Mouse (Mus musculus): ENCODE measurements around the gene Gemin2. TPM values are rescaled to one million over a fixed set of nuclear protein-coding genes. Genes with fewer than 3 reads are reported as not detected.

Gene Gemin2
- total and polyA plus RNA-seq, 2 experiments from 2014 or later = 6.9 to 10.6 TPM

- no peak overlapping the region for H3K9ac ChIP-seq (replicated peaks; ENCODE audit: low read length, poor library complexity, severe bottlenecking)
- H3K4me3 ChIP-seq (ENCODE audit: low read depth, low read length) = no peak overlapping the region
- no peak overlapping the region for H3K27ac ChIP-seq (ENCODE audit: low read depth, low read length)
- no peaks in the 10 kb centered on the region for H3K27me3 ChIP-seq (ENCODE audit: insufficient read depth, low read length)
- peaks cover 35% of the 10 kb centered on the region for H3K36me3 ChIP-seq (ENCODE audit: insufficient read depth, low read length)
- ATAC-seq (ENCODE audit: low FRiP score) (no peak), DNase-seq (ENCODE audit: low spot score) (no peak)
- 0 out of 2 replicates have a peak, but pooled peaks cover 3% of the 10 kb centered on the region for H3K4me1 ChIP-seq (ENCODE audit: insufficient read depth, low read length)
- no peak for TF ChIP-seq CTCF (IDR thresholded peaks at IDR 0.05)
- H3K9me3 ChIP-seq (ENCODE audit: low read length) = no peaks in the 10 kb centered on the region
- 90% methylated on average over 11 of the region's 11 CpGs for WGBS
- H3K4me2 ChIP-seq (ENCODE audit: low read depth, low read length, poor library complexity, severe bottlenecking) = no peak overlapping the region
Observed at GRCm38 (mm10) chr12:59072286-59072685, 59.1 kb downstream of the Gemin2 start.

- ATAC-seq (ENCODE audit: low FRiP score) (no peak; the same call in 1 of the 2 replicates), DNase-seq (ENCODE audit: low spot score) (no peak)
- Histone ChIP-seq H3K4me3 (ENCODE audit: low read depth, low read length) (no peak overlapping the region), H3K36me3 (ENCODE audit: insufficient read depth, low read length) (peaks cover 28% of the 10 kb centered on the region), H3K9ac (replicated peaks; ENCODE audit: low read length, poor library complexity, severe bottlenecking) (no peak overlapping the region), H3K9me3 (ENCODE audit: low read length) (no peaks in the 10 kb centered on the region), H3K27me3 (ENCODE audit: insufficient read depth, low read length) (no peaks in the 10 kb centered on the region), H3K4me2 (ENCODE audit: low read depth, low read length, poor library complexity, severe bottlenecking) (no peak overlapping the region), H3K4me1 (ENCODE audit: insufficient read depth, low read length) (no peaks in the 10 kb centered on the region), H3K27ac (ENCODE audit: low read depth, low read length) (no peak overlapping the region)
- WGBS = 80% methylated on average over 3 of the region's 3 CpGs
- TF ChIP-seq CTCF (IDR thresholded peaks at IDR 0.05) = no peak
Observed at GRCm38 (mm10) chr12:59074052-59074451, 60.9 kb downstream of the Gemin2 start.

- H3K9ac ChIP-seq (replicated peaks; ENCODE audit: low read length, poor library complexity, severe bottlenecking) = no peak overlapping the region
- WGBS = 89% methylated on average over 3 of the region's 3 CpGs
- H3K4me3 ChIP-seq (ENCODE audit: low read depth, low read length) = no peak overlapping the region
- no peak for TF ChIP-seq CTCF (IDR thresholded peaks at IDR 0.05)
- ATAC-seq (ENCODE audit: low FRiP score) (no peak), DNase-seq (ENCODE audit: low spot score) (no peak)
- peaks cover 9% of the 10 kb centered on the region for H3K36me3 ChIP-seq (ENCODE audit: insufficient read depth, low read length)
- no peak overlapping the region for H3K27ac ChIP-seq (ENCODE audit: low read depth, low read length)
- H3K4me2 ChIP-seq (ENCODE audit: low read depth, low read length, poor library complexity, severe bottlenecking) = no peak overlapping the region
- no peaks in the 10 kb centered on the region for H3K27me3 ChIP-seq (ENCODE audit: insufficient read depth, low read length)
- H3K9me3 ChIP-seq (ENCODE audit: low read length) = no peaks in the 10 kb centered on the region
- H3K4me1 ChIP-seq (ENCODE audit: insufficient read depth, low read length) = no peaks in the 10 kb centered on the region
Observed at GRCm38 (mm10) chr12:59076996-59077395, 63.8 kb downstream of the Gemin2 start.

GRCm38 (mm10) chr12:59077883-59078282, 64.7 kb downstream of the Gemin2 start:
- WGBS = 97% methylated on average over 3 of the region's 3 CpGs

More at GRCm38 (mm10) chr12:59077883-59078282, 64.7 kb downstream of the Gemin2 start:
- DNase-seq (ENCODE audit: low spot score) = no peak
- H3K36me3 ChIP-seq (ENCODE audit: insufficient read depth, low read length) = 0 out of 2 replicates have a peak, but pooled peaks cover 3% of the 10 kb centered on the region
- H3K9ac ChIP-seq (replicated peaks; ENCODE audit: low read length, poor library complexity, severe bottlenecking) = no peak overlapping the region
- no peak for TF ChIP-seq CTCF (IDR thresholded peaks at IDR 0.05)
- no peaks in the 10 kb centered on the region for H3K9me3 ChIP-seq (ENCODE audit: low read length)
- no peak for ATAC-seq (ENCODE audit: low FRiP score)
- no peak overlapping the region for H3K4me2 ChIP-seq (ENCODE audit: low read depth, low read length, poor library complexity, severe bottlenecking)
- no peak overlapping the region for H3K4me3 ChIP-seq (ENCODE audit: low read depth, low read length)
- no peaks in the 10 kb centered on the region for H3K4me1 ChIP-seq (ENCODE audit: insufficient read depth, low read length)
- H3K27ac ChIP-seq (ENCODE audit: low read depth, low read length) = no peak overlapping the region
- H3K27me3 ChIP-seq (ENCODE audit: insufficient read depth, low read length) = no peaks in the 10 kb centered on the region

Other genes starting within 250 kb of the Gemin2 start
- gene Sec23a, start 1.4 kb upstream of the Gemin2 start, total RNA-seq (2014; rRNA removed) = 150 and 156 TPM in 2 replicates
- gene Sec23a, start 1.4 kb upstream of the Gemin2 start, polyA plus RNA-seq (2015; fragmentation: Nextera tagmentation; extraction: Ambion mirVana) = 92.3 and 94.1 TPM in 2 replicates
- 72.7 and 130 TPM in 2 replicates for gene Trappc6b, start 48.1 kb downstream of the Gemin2 start, total RNA-seq (2014; rRNA removed)
- 177 and 181 TPM in 2 replicates for gene Trappc6b, start 48.1 kb downstream of the Gemin2 start, polyA plus RNA-seq (2015; fragmentation: Nextera tagmentation; extraction: Ambion mirVana)
- gene Pnn, start 53.5 kb downstream of the Gemin2 start, total RNA-seq (2014; rRNA removed) = 15.2 and 19.9 TPM in 2 replicates
- gene Pnn, start 53.5 kb downstream of the Gemin2 start, polyA plus RNA-seq (2015; fragmentation: Nextera tagmentation; extraction: Ambion mirVana) = 66.9 and 86.1 TPM in 2 replicates
- 21.6 and 36.1 TPM in 2 replicates for gene Mia2, start 82.4 kb downstream of the Gemin2 start, total RNA-seq (2014; rRNA removed)
- 24.7 and 34.2 TPM in 2 replicates for gene Mia2, start 82.4 kb downstream of the Gemin2 start, polyA plus RNA-seq (2015; fragmentation: Nextera tagmentation; extraction: Ambion mirVana)
- 13.9 and 16.7 TPM in 2 replicates for gene Fbxo33, start 206.3 kb downstream of the Gemin2 start, total RNA-seq (2014; rRNA removed)
- gene Fbxo33, start 206.3 kb downstream of the Gemin2 start, polyA plus RNA-seq (2015; fragmentation: Nextera tagmentation; extraction: Ambion mirVana) = 5.9 and 9.6 TPM in 2 replicates